ENCODE assay signal across 8 mouse cellular contexts in the genomic region with DNA sequence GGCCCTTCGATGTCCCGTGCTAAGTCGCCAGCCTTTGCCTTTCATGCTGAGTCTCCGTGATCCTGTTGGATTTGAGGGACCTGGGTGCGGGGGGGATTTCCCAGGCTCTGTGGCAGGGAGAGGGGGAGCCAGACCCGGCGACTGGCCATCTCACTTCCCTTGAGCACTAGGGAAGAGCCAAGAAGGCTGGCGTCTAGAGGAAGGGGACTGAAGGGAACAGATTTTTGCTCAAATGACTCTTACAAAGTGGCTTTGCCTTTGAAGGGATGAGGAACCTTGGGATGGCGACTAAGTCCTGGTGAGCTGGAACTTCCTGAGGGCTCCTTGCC. TPM values are rescaled to one million over a fixed set of nuclear protein-coding genes. Genes with fewer than 3 reads are reported as not detected.
DNase-seq lines count a peak whose midpoint lies in the region; ATAC-seq and TF ChIP-seq lines count a peak whose summit lies in the region.

No protein-coding gene starts in this region.

- TF ChIP-seq CTCF in gastrocnemius, adult 2 months (IDR thresholded peaks at IDR 0.05): no peak

- intact Hi-C loops in gastrocnemius, adult 2 months (cut with DNase I): no loop called here
- intact Hi-C loops in gastrocnemius, postnatal 36 days (cut with DNase I): no loop called here

- H3K27me3 ChIP-seq in heart, embryonic 15.5 days: no peaks in the 10 kb centered on the region

- in situ Hi-C loops in ES-E14 (cut with MboI; ENCODE audit: low sequenced_read_pairs in 2 of 2, unreplicated experiment in 2 of 2): no loop called here

- peak overlapping the region; percentile 79 for H3K4me3 ChIP-seq in gastrocnemius, adult 2 months
- H3K4me3 ChIP-seq in ES-E14 (ENCODE audit: insufficient read depth in 1 of 2, low read depth in 1 of 2, low read length in 2 of 2, poor library complexity in 1 of 2, severe bottlenecking in 1 of 2) (peak overlapping the region; percentile 54 to 90), macrophage (ENCODE audit: inconsistent target) (peak overlapping the region; percentile 18; the same call in 1 of the 2 replicates)
- H3K4me3 ChIP-seq in heart, embryonic 15.5 days: peak overlapping the region; percentile 54

- peak; percentile 25 for DNase-seq in gastrocnemius, adult 2 months
- DNase-seq in gastrocnemius, postnatal 36 days: no peak
- DNase-seq in ES-E14 (ENCODE audit: low read depth, low spot score): no peak
- no peak for DNase-seq in retina, embryonic 14.5 days (ENCODE audit: low spot score)
- DNase-seq in urinary bladder, postnatal 14 days (ENCODE audit: low spot score): no peak

- H3K27ac ChIP-seq in gastrocnemius, adult 2 months: peak overlapping the region; percentile 76
- no peak overlapping the region for H3K27ac ChIP-seq in ES-E14 (ENCODE audit: insufficient read depth, low read depth, low read length, poor library complexity, severe bottlenecking)
- H3K27ac ChIP-seq in heart, embryonic 15.5 days: peak overlapping the region; percentile 52
- no peak overlapping the region for H3K27ac ChIP-seq in macrophage

- no peaks in the 10 kb centered on the region for H3K9me3 ChIP-seq in ES-E14 (ENCODE audit: control insufficient read depth, insufficient read depth, low read depth, low read length)
- no peaks in the 10 kb centered on the region for H3K9me3 ChIP-seq in heart, embryonic 15.5 days (replicated peaks)

- peak overlapping the region; percentile 77 for H3K9ac ChIP-seq in ES-E14 (ENCODE audit: insufficient read depth, low read depth, low read length, poor library complexity, severe bottlenecking)
- peak overlapping the region; percentile 60 for H3K9ac ChIP-seq in heart, embryonic 15.5 days

- no peaks in the 10 kb centered on the region for H3K36me3 ChIP-seq in ES-E14 (ENCODE audit: control insufficient read depth, insufficient read depth, low read length, poor library complexity, severe bottlenecking)
- H3K36me3 ChIP-seq in heart, embryonic 15.5 days: no peaks in the 10 kb centered on the region
- no peaks in the 10 kb centered on the region for H3K36me3 ChIP-seq in macrophage (ENCODE audit: inconsistent target)

- 0 out of 2 replicates have a peak, but pooled peaks have one; percentile 27 for ATAC-seq in heart, embryonic 15.5 days (replicated peaks; ENCODE audit: insufficient number of reproducible peaks, insufficient read depth, low FRiP score, low read depth)
- ATAC-seq in monocyte, adult 5-6 weeks (replicated peaks; ENCODE audit: insufficient number of reproducible peaks, low FRiP score, low TSS enrichment, poor library complexity, severe bottlenecking): no peak

- peak overlapping the region; percentile 58 for H3K4me2 ChIP-seq in heart, embryonic 15.5 days

- WGBS in heart, embryonic 15.5 days: 7% methylated on average over 9 of the region's 9 CpGs
- WGBS in macrophage (ENCODE audit: missing documents): 20% methylated on average over 9 of the region's 9 CpGs

- no peaks in the 10 kb centered on the region for H3K4me1 ChIP-seq in ES-E14 (ENCODE audit: control insufficient read depth in 2 of 2, insufficient read depth in 2 of 2, low read length in 2 of 2, poor library complexity in 1 of 2)
- 0 out of 2 replicates have a peak, but pooled peaks cover 3% of the 10 kb centered on the region for H3K4me1 ChIP-seq in heart, embryonic 15.5 days (replicated peaks)

- H3K79me2 ChIP-seq in macrophage (ENCODE audit: inconsistent target): peaks cover 6% of the 10 kb centered on the region; the same call in 1 of the 2 replicates

TF ChIP-seq in ES-E14, 5 proteins besides CTCF, POLR2A, EP300 and RAD21:
- TF ChIP-seq MAFK (IDR thresholded peaks at IDR 0.05; ENCODE audit: insufficient read depth, low read depth, low read length) (no peak), CHD2 (IDR thresholded peaks at IDR 0.05; ENCODE audit: low read depth, low read length) (no peak), HCFC1 (IDR thresholded peaks at IDR 0.05; ENCODE audit: borderline replicate concordance, insufficient read depth, low read length) (no peak), ZNF384 (IDR thresholded peaks at IDR 0.05; ENCODE audit: low read depth, low read length) (no peak), ZC3H11A (IDR thresholded peaks at IDR 0.05; ENCODE audit: borderline replicate concordance, low read depth, low read length) (no peak)
TF ChIP-seq in ES-E14: peak in this region for 0.

RNA-seq across cellular contexts. Expression of gene Il13ra1, which starts 0.5 kb away (rescaled TPM):
- total RNA-seq in gastrocnemius, adult 2 months (2021): 1 to 10 TPM; 1.1 to 1.7 TPM
- 1 to 10 TPM; 1.6 to 1.8 TPM for total RNA-seq in gastrocnemius, postnatal 36 days (2021)
- 5.4 and 6.6 TPM in 2 replicates for total RNA-seq in ES-E14 (2012; rRNA removed)
- 30.7 and 31.0 TPM in 2 replicates for polyA plus RNA-seq in heart, embryonic 15.5 days (2015; fragmentation: Nextera tagmentation; extraction: Ambion mirVana)
- total RNA-seq in macrophage (2018; cell fraction: chromatin; rRNA removed): 10 to 100 TPM in 1 of 26 experiments, 1 to 10 TPM in 23, under 1 TPM in 2; 0.74 to 11.5 (median 2.3) TPM
- 10 to 100 TPM in 13 of 26 experiments, 1 to 10 TPM in 13; 4.0 to 16.4 (median 10.1) TPM for total RNA-seq in macrophage (2018; cell fraction: cytosol; rRNA removed)
- total RNA-seq in macrophage (2018; cell fraction: nucleus; rRNA removed): 10 to 100 TPM in 13 of 26 experiments, 1 to 10 TPM in 13; 4.8 to 21.4 (median 10.3) TPM
- 7.8 to 19.6 TPM (median 13.6 TPM) in 3 replicates for polyA plus RNA-seq in macrophage (2018)
- 70.6 to 125 TPM (median 100 TPM) in 3 replicates for total RNA-seq in monocyte, adult 5-6 weeks (2017)

Comparison
In these comparisons a context has a peak if more than half of its experiments do, and no peak if none do; other contexts are left out.
1. H3K27ac ChIP-seq: peak in gastrocnemius, adult 2 months (single experiment) and heart, embryonic 15.5 days (single experiment); none in ES-E14 (single experiment) and macrophage (single experiment).
2. H3K4me3 ChIP-seq: peak in every context shown above with its lines; median percentile 79 in gastrocnemius, adult 2 months; 72 in ES-E14; 54 in heart, embryonic 15.5 days; 18 in macrophage.